9 mouse cellular contexts compared by ENCODE assay signal in the genomic region with DNA sequence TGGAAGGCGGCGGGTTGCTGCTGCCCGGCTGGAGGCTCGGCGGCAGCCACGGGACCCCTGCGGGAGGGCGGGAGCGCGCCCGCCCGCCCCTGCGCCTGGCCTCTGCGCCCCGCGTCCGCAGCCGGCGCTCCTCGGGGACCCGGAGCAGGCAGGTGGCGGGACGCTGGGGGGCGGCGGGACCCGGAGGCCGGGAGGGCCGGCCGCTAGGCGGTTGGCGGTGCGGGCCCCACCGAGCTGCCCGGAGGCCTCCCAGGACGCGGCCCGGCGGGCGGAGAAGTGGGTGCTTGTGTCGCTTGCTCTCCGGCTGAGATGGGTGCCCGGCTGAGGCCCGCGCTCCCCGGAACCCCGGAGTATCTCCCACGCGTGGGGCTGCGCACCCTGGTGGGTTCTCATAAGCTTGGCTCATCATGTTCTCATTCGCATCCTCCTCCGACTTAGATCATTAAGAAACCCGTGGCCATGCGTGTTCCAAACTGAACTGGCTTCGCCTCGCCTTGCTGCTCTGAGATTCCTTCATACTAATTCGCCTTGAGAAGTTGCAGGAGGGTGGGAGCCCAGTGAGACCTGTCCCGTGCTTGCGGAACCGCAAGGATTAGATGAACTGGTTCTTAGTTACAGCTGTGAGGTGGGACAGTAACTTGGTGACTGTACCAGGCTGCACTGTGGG. TPM values are rescaled to one million over a fixed set of nuclear protein-coding genes. Genes with fewer than 3 reads are reported as not detected.
DNase-seq lines count a peak whose midpoint lies in the region; ATAC-seq and TF ChIP-seq lines count a peak whose summit lies in the region.
"Had no signal": no experiment of that assay in that cellular context is flagged by ENCODE, and none has a peak within 500 bp of the region (broad histone marks: within the 10 kb centered on the region; RNA-seq: fewer than 3 reads in every experiment).

No protein-coding gene starts in this region.

- peak; percentile 80 for ATAC-seq in forebrain, embryonic 12.5 days (ENCODE audit: low FRiP score)
- peak; percentile 77 for ATAC-seq in hindbrain, embryonic 11.5 days (ENCODE audit: low FRiP score)
- no peak for ATAC-seq in megakaryocyte, adult 5-6 weeks (ENCODE audit: poor library complexity, severe bottlenecking)

- no peak for TF ChIP-seq CTCF in left cerebral cortex, adult 2 months (IDR thresholded peaks at IDR 0.05)
- no peak for TF ChIP-seq CTCF in small intestine, adult 2 months (IDR thresholded peaks at IDR 0.05; ENCODE audit: extremely low read depth, insufficient read length, insufficient replicate concordance, low read depth, low read length)

- intact Hi-C loops in left cerebral cortex, adult 2 months (cut with DNase I), result loop anchor here (2.0 to 5.0 kb wide), 3 partner anchors 89 to 111 kb away; a partner anchor contains a TSS

- peaks cover 4% of the 10 kb centered on the region for H3K27me3 ChIP-seq in forebrain, embryonic 12.5 days
- H3K27me3 ChIP-seq in hindbrain, embryonic 11.5 days (ENCODE audit: control insufficient read depth, insufficient read depth, low read length), result no peaks in the 10 kb centered on the region
- no peaks in the 10 kb centered on the region for H3K27me3 ChIP-seq in small intestine, adult 2 months (ENCODE audit: control insufficient read depth, insufficient read depth, low read length)

- H3K36me3 ChIP-seq in forebrain, embryonic 12.5 days (replicated peaks), result 0 out of 2 replicates have a peak, but pooled peaks cover 2% of the 10 kb centered on the region
- H3K36me3 ChIP-seq in hindbrain, embryonic 11.5 days (ENCODE audit: control insufficient read depth, insufficient read depth, low read length), result no peaks in the 10 kb centered on the region
- H3K36me3 ChIP-seq in small intestine, adult 2 months (ENCODE audit: control insufficient read depth, insufficient read depth, low read length), result no peaks in the 10 kb centered on the region

- peak overlapping the region; percentile 61 for H3K27ac ChIP-seq in forebrain, embryonic 12.5 days
- H3K27ac ChIP-seq in hindbrain, embryonic 11.5 days (ENCODE audit: low read depth, low read length), result peak overlapping the region; percentile 20; the same call in 1 of the 2 replicates
- peak overlapping the region; percentile 64 for H3K27ac ChIP-seq in left cerebral cortex, adult 2 months
- H3K27ac ChIP-seq in small intestine, adult 2 months (ENCODE audit: insufficient read depth, low read depth, low read length), result no peak overlapping the region
- H3K27ac ChIP-seq: macrophage had no signal

- H3K4me2 ChIP-seq in forebrain, embryonic 12.5 days, result peak overlapping the region; percentile 81
- peak overlapping the region; percentile 86 for H3K4me2 ChIP-seq in hindbrain, embryonic 11.5 days (replicated peaks; ENCODE audit: low read depth, low read length)

- peak overlapping the region; percentile 94 for H3K9ac ChIP-seq in forebrain, embryonic 12.5 days
- peak overlapping the region; percentile 81 for H3K9ac ChIP-seq in hindbrain, embryonic 11.5 days (ENCODE audit: low read depth, low read length)

- peaks cover 23% of the 10 kb centered on the region for H3K4me1 ChIP-seq in forebrain, embryonic 12.5 days
- no peaks in the 10 kb centered on the region; the same call in 1 of the 2 replicates for H3K4me1 ChIP-seq in hindbrain, embryonic 11.5 days (replicated peaks; ENCODE audit: control insufficient read depth, insufficient read depth, low read length)
- no peaks in the 10 kb centered on the region for H3K4me1 ChIP-seq in small intestine, adult 2 months (ENCODE audit: control insufficient read depth, insufficient read depth, insufficient read length, low read length)

- peak overlapping the region; percentile 91 for H3K4me3 ChIP-seq in forebrain, embryonic 12.5 days (replicated peaks)
- peak overlapping the region; percentile 74 for H3K4me3 ChIP-seq in hindbrain, embryonic 11.5 days (ENCODE audit: low read depth, low read length)
- peak overlapping the region; percentile 70 for H3K4me3 ChIP-seq in left cerebral cortex, adult 2 months
- peak overlapping the region; percentile 39 for H3K4me3 ChIP-seq in small intestine, adult 2 months (ENCODE audit: low read depth, low read length)

- peak; percentile 18 for DNase-seq in ovary, postnatal 14 days (ENCODE audit: low spot score)
- no peak for DNase-seq in ovary, postnatal 10 days (ENCODE audit: low spot score)
- DNase-seq in hindbrain, embryonic 11.5 days (ENCODE audit: low spot score), result peak; percentile 65
- DNase-seq in left cerebral cortex, adult 2 months (ENCODE audit: extremely low spot score in 1 of 2, low spot score in 2 of 2), result peak; percentile 43 to 57
- DNase-seq in lung, postnatal 4 days, result peak; percentile 21 to 35

- WGBS in forebrain, embryonic 12.5 days, result under 1% methylated on average over 41 of the region's 59 CpGs
- under 1% methylated on average over 41 of the region's 59 CpGs for WGBS in hindbrain, embryonic 11.5 days
- WGBS in small intestine, adult 2 months, result 2% methylated on average over 58 of the region's 59 CpGs

- TF ChIP-seq POLR2A in small intestine, adult 2 months (IDR thresholded peaks at IDR 0.05; ENCODE audit: low read depth, low read length), result no peak

- peaks cover 9% of the 10 kb centered on the region; the same call in 1 of the 2 replicates for H3K9me3 ChIP-seq in forebrain, embryonic 12.5 days
- no peaks in the 10 kb centered on the region for H3K9me3 ChIP-seq in hindbrain, embryonic 11.5 days (ENCODE audit: control insufficient read depth, low read length)

RNA-seq across cellular contexts. Expression of a gene that starts 14.6 kb away (rescaled TPM):
- polyA plus RNA-seq in forebrain, embryonic 12.5 days (2016; fragmentation: Nextera tagmentation; extraction: Ambion mirVana), result 7.6 and 8.9 TPM in 2 replicates
- polyA plus RNA-seq in hindbrain, embryonic 11.5 days (2014; fragmentation: Nextera tagmentation; extraction: Ambion mirVana), result 5.6 and 6.3 TPM in 2 replicates
- 10 to 100 TPM; 71.9 to 74.0 TPM for total RNA-seq in left cerebral cortex, adult 2 months (2021)
- 0.62 and 0.72 TPM in 2 replicates for polyA plus RNA-seq in small intestine, adult 2 months (2012; rRNA removed)
- total RNA-seq in megakaryocyte, adult 5-6 weeks (2015), result 0.45 TPM in 1 of 2 replicates, not detected in the other
- not detected in 2 replicates for total RNA-seq in megakaryocyte, adult 5-6 weeks (2017)
- polyA plus RNA-seq: macrophage had no signal

RNA-seq across cellular contexts. Expression of a gene that starts 30.1 kb away (rescaled TPM):
- polyA plus RNA-seq in forebrain, embryonic 12.5 days (2016; fragmentation: Nextera tagmentation; extraction: Ambion mirVana), result not detected in 2 replicates
- not detected in 2 replicates for polyA plus RNA-seq in hindbrain, embryonic 11.5 days (2014; fragmentation: Nextera tagmentation; extraction: Ambion mirVana)
- under 1 TPM; 0.32 to 0.33 TPM for total RNA-seq in left cerebral cortex, adult 2 months (2021)
- polyA plus RNA-seq in small intestine, adult 2 months (2012; rRNA removed), result not detected in 2 replicates
- not detected in 2 replicates for total RNA-seq in megakaryocyte, adult 5-6 weeks (2015)
- total RNA-seq in megakaryocyte, adult 5-6 weeks (2017), result not detected in 2 replicates
- polyA plus RNA-seq: macrophage had no signal

Comparison
In these comparisons a context has a peak if more than half of its experiments do, and no peak if none do; other contexts are left out.
1. H3K4me3 ChIP-seq: peak in every context shown above with its lines; median percentile 91 in forebrain, embryonic 12.5 days; 74 in hindbrain, embryonic 11.5 days; 70 in left cerebral cortex, adult 2 months; 39 in small intestine, adult 2 months.